Mouse (Mus musculus) left cerebral cortex, adult 2 months (tissue): ENCODE measurements around the gene Cerk. TPM values are rescaled to one million over a fixed set of nuclear protein-coding genes. Genes with fewer than 3 reads are reported as not detected.
"Not testable (repeated sequence)": the region's sequence is repeated elsewhere in the genome, so short reads cannot be mapped to it uniquely, and the experiment has no call there.

Source experiments
- DNase-seq, 2 experiments: peaks; one replicate each; pipeline ENCODE4 v3.0.0; 2021 to 2022; ENCODE audit warnings: low spot score in 2 of 2, mixed read lengths in 1 of 2; ENCODE audit errors: extremely low spot score in 1 of 2
- H3K27ac ChIP-seq: fragments of 200-600 bp; 2 replicates; pipeline ENCODE4 v1.8.1; 2022
- H3K4me3 ChIP-seq: fragments of 200-600 bp; 2 replicates; pipeline ENCODE4 v1.8.1; 2022
- CTCF ChIP-seq: fragments of 200-600 bp; IDR thresholded peaks from 2 replicates; pipeline ENCODE4 v1.8.1; 2022; ENCODE audit warnings: antibody characterized with exemption, mild to moderate bottlenecking, moderate library complexity
- intact Hi-C: fragments of 180-260 bp; cut with DNase I; formaldehyde crosslinking; loops from one replicate; pipeline ENCODE4 v1.15.1; 2025
- total RNA-seq, 2 experiments: library from RNA; stranded (reverse); gene quantifications; 2 replicates each; pipeline ENCODE4 v1.2.3; 2021

The Cerk gene
- total RNA-seq, 2 experiments from 2014 or later, result 57.9 to 59.0 TPM

- H3K4me3 ChIP-seq, result no peak overlapping the region
- H3K27ac ChIP-seq, result no peak overlapping the region
- intact Hi-C loops, result no loop called here
- DNase-seq, result no peak
- TF ChIP-seq CTCF, result no peak
Measured at GRCm38 (mm10) chr15:86190387-86190786, 4.4 kb upstream of the Cerk start.

DNA sequence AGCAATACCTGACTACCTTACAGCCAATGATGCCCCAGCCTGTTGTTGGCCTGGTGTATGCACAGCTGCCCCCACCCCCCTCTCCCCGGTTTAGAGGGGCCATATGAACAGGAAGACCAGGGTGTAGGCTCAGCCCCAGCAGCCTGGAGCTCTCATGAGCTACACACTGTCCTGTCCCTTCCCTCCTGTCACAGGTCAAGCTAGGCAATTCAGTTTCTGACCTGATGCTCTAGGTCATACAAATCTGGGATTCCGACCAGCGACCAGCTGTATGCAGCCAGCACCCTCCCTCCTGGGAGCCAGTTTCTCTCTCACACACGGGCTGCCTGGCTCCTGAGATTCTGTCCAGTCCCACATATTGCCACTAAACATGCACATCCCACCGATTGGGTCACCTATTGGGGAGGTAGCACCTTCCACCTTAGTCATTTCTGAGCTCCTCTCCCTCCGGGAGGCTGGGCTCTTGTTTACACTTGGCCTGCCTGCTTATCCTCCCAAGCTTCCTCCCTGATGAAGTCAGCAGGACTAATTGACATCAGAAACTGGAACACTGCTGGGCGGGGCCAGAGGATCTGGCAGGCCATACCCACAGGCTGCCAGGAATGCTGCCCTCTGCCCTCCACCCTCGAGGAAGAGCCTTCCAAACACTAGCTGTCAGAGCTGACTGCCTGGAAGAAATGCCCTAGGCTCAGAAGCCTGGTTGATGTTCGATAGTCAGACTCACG, 3.0 kb upstream of the Cerk start:
- intact Hi-C loops, result no loop called here

GRCm38 (mm10) chr15:86188186-86188585, 2.2 kb upstream of the Cerk start:
- Histone ChIP-seq H3K4me3 (no peak overlapping the region), H3K27ac (peak overlapping the region; percentile 78)
- DNase-seq, result no peak
- intact Hi-C loops, result no loop called here
- no peak for TF ChIP-seq CTCF

More for the DNA sequence above, 3.0 kb upstream of the Cerk start:
- no peak overlapping the region for H3K4me3 ChIP-seq
- no peak for TF ChIP-seq CTCF
- peak overlapping the region; percentile 78 for H3K27ac ChIP-seq
- peak; percentile 37 to 66 for DNase-seq

DNA sequence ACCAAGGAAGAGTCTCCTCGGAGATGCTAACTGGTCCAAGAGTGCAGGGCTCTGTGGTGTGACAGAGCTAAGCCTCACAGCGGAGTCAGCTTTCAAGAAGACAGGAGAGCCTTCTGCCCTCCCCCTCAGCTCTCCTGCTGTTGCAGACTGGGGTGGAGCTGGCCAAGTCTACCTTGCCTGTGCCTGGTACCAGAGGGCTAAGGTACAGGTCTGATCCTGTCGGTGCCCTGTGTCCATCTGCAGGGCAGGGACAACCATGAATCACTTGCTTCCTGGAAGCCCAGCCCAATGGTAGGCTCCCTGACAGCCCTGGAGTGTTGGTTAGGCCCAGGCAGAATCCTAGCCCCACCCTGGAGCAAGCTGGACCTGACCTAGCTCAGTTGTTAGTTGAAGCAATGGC, 745 bp upstream of the Cerk start:
- DNase-seq, result no peak
- Histone ChIP-seq H3K4me3 (peak overlapping the region; percentile 73), H3K27ac (peak overlapping the region; percentile 100)
- TF ChIP-seq CTCF, result no peak
- intact Hi-C loops, result no loop called here

GRCm38 (mm10) chr15:86184851-86185688, 871 bp downstream of the Cerk start:
- H3K4me3 ChIP-seq, result peak overlapping the region; percentile 73
- intact Hi-C loops, result loop anchor here (1.0 kb wide), 1 partner anchor 29 kb away; the partner anchor contains the start of gene Tbc1d22a
- H3K27ac ChIP-seq, result peak overlapping the region; percentile 100
- peak; percentile 33 to 41 for DNase-seq
- TF ChIP-seq CTCF, result no peak

DNA sequence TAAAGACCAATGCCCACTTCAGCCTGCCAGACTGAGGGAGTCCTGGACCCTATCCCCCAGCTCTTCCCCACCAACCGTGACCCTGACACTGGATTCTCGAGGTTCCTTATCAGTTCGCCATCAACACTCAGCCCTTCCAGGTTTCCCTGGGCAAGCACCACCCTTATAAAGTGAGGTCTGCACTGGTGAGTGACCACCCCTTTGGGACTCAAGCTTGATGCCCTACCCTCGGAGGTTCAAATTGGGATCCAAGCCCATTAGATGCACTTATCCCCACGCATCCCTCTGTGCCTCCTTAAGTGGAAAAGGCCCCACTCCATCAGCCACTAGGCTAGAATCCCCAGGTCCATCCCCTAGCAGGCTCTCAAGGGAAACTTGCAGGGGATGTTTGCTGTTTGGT, 1.9 kb downstream of the Cerk start:
- intact Hi-C loops, result no loop called here
- peak overlapping the region; percentile 41; the same call in 1 of the 2 replicates for H3K27ac ChIP-seq

DNA sequence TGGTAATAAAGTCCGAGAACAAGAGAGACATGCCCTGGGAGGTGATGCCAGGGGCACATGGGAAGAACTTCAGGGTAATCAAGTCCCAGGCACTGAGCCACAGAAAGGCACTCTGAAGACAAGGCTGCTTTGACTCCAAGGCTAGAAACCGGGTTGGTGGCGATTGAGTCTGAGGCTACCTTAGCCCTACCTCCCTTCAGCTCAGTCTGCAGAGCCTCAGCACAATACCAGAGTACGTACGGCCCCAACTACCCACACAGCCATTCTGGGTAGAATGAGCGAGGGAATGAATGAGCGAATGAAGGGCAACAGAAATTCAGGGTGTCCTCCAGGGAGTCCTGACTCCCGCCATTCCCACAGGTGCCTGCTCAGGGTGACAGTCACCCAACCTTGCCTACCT, 2.5 kb downstream of the Cerk start:
- H3K27ac ChIP-seq, result no peak overlapping the region; the same call in 1 of the 2 replicates
- no peak for TF ChIP-seq CTCF
- peak overlapping the region; percentile 73; the same call in 1 of the 2 replicates for H3K4me3 ChIP-seq
- DNase-seq, result no peak
- intact Hi-C loops, result no loop called here

More for the DNA sequence above, 1.9 kb downstream of the Cerk start:
- no peak for DNase-seq
- peak overlapping the region; percentile 73 for H3K4me3 ChIP-seq
- no peak for TF ChIP-seq CTCF

- Histone ChIP-seq H3K27ac (peak overlapping the region; percentile 76), H3K4me3 (peak overlapping the region; percentile 24; the same call in 1 of the 2 replicates)
- intact Hi-C loops, result no loop called here
- no peak for TF ChIP-seq CTCF
- peak; percentile 43 for DNase-seq
Measured at GRCm38 (mm10) chr15:86182646-86183045, 3.3 kb downstream of the Cerk start.

DNA sequence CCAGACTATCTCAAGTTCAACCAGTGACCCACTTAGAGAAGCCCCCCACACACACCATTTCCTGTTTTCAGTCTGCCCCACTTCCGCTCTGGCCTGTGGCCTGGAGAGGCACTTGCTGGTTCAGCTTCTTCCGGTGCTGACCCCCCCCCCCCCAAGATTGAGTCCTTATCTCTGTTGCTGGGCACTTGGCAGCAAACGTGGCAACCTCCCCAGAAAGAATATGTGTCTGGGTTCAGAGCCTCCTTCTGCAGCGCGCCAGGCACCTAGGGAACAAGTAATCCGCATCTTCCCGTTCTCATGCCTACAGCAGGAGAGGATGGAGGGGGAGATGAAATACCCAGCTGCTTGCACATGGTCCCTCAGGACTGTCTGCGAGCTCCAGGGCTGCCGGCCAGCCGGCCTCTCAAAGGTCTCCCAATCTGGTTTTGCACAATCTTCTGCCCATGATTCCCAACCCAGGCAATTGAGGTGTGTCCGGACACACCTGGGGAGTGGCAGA, 4.0 kb downstream of the Cerk start:
- no peak for DNase-seq
- Histone ChIP-seq H3K4me3 (0 out of 2 replicates have a peak overlapping the region, but pooled peaks have one; percentile 16), H3K27ac (peak overlapping the region; percentile 76)
- TF ChIP-seq CTCF, result no peak
- intact Hi-C loops, result no loop called here

DNA sequence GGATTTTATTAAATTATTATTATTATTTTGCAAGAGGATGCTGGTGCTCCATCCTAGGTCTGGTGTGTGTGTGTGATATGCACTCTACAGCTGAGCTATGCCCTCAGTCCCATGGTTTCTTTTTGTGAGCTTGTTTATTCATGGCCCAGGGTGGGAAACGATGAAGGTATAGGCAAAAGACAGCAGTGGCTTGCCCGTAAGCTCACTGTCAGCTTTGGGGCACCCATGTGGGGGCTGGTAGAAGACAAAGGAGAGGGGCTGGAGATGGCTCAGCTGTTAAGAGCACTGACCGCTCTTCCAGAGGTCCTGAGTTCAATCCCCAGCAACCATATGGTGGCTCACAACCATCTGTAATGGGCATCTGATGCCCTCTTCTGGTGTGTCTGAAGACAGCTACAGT, 4.6 kb downstream of the Cerk start:
- intact Hi-C loops, result not testable (repeated sequence)

GRCm38 (mm10) chr15:86180427-86180826, 5.5 kb downstream of the Cerk start:
- no peak for DNase-seq
- no peak overlapping the region for H3K4me3 ChIP-seq
- intact Hi-C loops, result no loop called here
- no peak for TF ChIP-seq CTCF
- no peak overlapping the region for H3K27ac ChIP-seq

More for the DNA sequence above, 4.6 kb downstream of the Cerk start:
- H3K4me3 ChIP-seq, DNase-seq: not testable (repeated sequence)
- peak overlapping the region; percentile 44; the same call in 1 of the 2 replicates for H3K27ac ChIP-seq

DNA sequence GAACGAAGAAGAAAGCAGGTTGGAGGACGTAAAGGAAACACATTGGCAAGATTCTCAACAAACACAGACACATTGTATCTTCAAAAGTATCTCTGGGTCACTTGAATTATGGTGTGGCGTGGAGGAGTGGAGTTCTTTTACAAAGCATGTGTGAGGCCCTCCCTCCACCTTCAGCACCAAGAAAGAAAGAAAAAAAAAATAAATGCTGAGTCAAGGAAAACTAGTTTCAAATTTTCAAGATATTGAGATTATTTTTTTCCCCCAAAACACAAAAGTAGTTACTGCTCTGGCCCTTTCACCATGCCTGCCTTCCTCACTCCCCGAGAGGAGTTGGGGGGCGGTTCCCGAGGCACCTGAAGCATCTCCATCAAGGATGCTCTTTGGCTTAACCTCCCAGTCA, 7.3 kb downstream of the Cerk start:
- no peak overlapping the region for H3K4me3 ChIP-seq
- DNase-seq, result no peak
- H3K27ac ChIP-seq, result no peak overlapping the region; the same call in 1 of the 2 replicates
- no peak for TF ChIP-seq CTCF
- intact Hi-C loops, result no loop called here

DNA sequence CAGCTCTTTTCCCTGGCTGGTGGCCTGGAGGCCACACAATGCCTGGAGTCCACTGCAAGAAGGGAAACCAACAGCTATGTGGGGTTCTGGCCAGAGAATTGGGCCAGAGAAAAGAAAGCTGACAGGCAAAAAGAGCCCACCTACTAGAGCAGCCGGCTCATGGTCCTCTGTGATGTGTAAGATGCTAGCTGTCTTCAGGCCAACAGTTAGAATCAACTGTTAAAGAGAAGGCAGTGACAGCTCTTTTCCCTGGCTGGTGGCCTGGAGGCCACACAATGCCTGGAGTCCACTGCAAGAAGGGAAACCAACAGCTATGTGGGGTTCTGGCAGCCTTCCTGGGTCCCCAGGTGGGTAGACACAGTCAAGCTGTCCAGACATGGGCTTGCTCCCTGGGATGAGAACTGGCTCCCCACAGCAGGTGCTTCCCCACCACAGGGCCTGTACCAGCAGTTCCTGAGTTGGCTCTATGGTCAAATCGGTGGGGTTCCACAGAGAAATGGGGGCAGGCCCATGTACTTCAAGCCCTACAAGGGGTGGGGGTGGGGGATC, 8.2 kb downstream of the Cerk start:
- H3K27ac ChIP-seq, intact Hi-C loops, DNase-seq: not testable (repeated sequence)

More for the DNA sequence above, 8.2 kb downstream of the Cerk start:
- not testable (repeated sequence) for H3K4me3 ChIP-seq
